Mouse (Mus musculus) myocyte (in vitro differentiated cells): Measurements from ENCODE around the gene Dpyd. TPM values are rescaled to one million over a fixed set of nuclear protein-coding genes. Genes with fewer than 3 reads are reported as not detected.

ENCODE experiments used
- H3K27me3 ChIP-seq: one replicate; pipeline ENCODE4 v1.6.1; 2011; ENCODE audit not compliant: control insufficient read depth, insufficient read depth, insufficient read length
- H3K36me3 ChIP-seq: one replicate; pipeline ENCODE4 v1.6.1; 2011; ENCODE audit not compliant: control insufficient read depth, insufficient read depth
- H3K4me2 ChIP-seq: one replicate; pipeline ENCODE4 v1.6.1; 2011; ENCODE audit warnings: low read depth, control low read depth
- H3K4me3 ChIP-seq: one replicate; pipeline ENCODE4 v1.5.1; 2011; ENCODE audit warnings: mild to moderate bottlenecking, control low read depth, moderate library complexity
- H3K79me2 ChIP-seq: one replicate; pipeline ENCODE4 v1.6.1; 2011; ENCODE audit not compliant: control insufficient read depth, insufficient read depth
- H3ac ChIP-seq: one replicate; pipeline ENCODE4 v1.6.1; 2011; ENCODE audit not compliant: control insufficient read depth, insufficient read length
- CEBPB ChIP-seq: IDR thresholded peaks from 2 replicates; pipeline ENCODE4 v1.6.1; 2011; ENCODE audit warnings: mild to moderate bottlenecking, moderate library complexity; ENCODE audit not compliant: poor library complexity, insufficient read depth, severe bottlenecking
- E2F4 ChIP-seq: IDR thresholded peaks from one replicate; pipeline ENCODE4 v1.6.1; 2011; ENCODE audit warnings: mild to moderate bottlenecking, control low read depth, moderate library complexity; ENCODE audit not compliant: insufficient read depth
- MAX ChIP-seq: IDR thresholded peaks from one replicate; pipeline ENCODE4 v1.6.1; 2011; ENCODE audit warnings: low read depth, mild to moderate bottlenecking, control low read depth
- MYOD1 ChIP-seq, 3 experiments: IDR thresholded peaks; one replicate each; pipeline ENCODE4 v1.6.1; 2011; ENCODE audit warnings: control low read depth in 2 of 3, low read depth in 2 of 3, mild to moderate bottlenecking in 2 of 3, moderate library complexity in 1 of 3; ENCODE audit not compliant: insufficient read length in 2 of 3, control insufficient read depth in 1 of 3
- MYOG ChIP-seq, 3 experiments: IDR thresholded peaks; one replicate each; pipeline ENCODE4 v1.6.1; 2011; ENCODE audit warnings: control low read depth in 2 of 3, low read depth in 2 of 3, mild to moderate bottlenecking in 2 of 3; ENCODE audit not compliant: insufficient read length in 2 of 3, control insufficient read depth in 1 of 3, insufficient read depth in 1 of 3
- POLR2A ChIP-seq: IDR thresholded peaks from one replicate; pipeline ENCODE4 v1.6.1; 2011; ENCODE audit warnings: low read depth, mild to moderate bottlenecking, control low read depth, moderate library complexity; ENCODE audit not compliant: insufficient read length
- POLR2AphosphoS2 ChIP-seq: IDR thresholded peaks from one replicate; pipeline ENCODE4 v1.6.1; 2011; ENCODE audit warnings: low read depth, control low read depth; ENCODE audit not compliant: insufficient read length
- REST ChIP-seq: IDR thresholded peaks from one replicate; pipeline ENCODE4 v1.6.1; 2011; ENCODE audit warnings: mild to moderate bottlenecking, control low read depth, moderate library complexity; ENCODE audit not compliant: insufficient read depth, insufficient read length
- SRF ChIP-seq: IDR thresholded peaks from one replicate; pipeline ENCODE4 v1.6.1; 2011; ENCODE audit warnings: low read depth; ENCODE audit not compliant: control insufficient read depth, insufficient read length
- TCF12 ChIP-seq: IDR thresholded peaks from one replicate; pipeline ENCODE4 v1.6.1; 2011; ENCODE audit warnings: mild to moderate bottlenecking, control low read depth; ENCODE audit not compliant: poor library complexity, insufficient read depth, severe bottlenecking
- TCF3 ChIP-seq: IDR thresholded peaks from one replicate; pipeline ENCODE4 v1.6.1; 2011; ENCODE audit warnings: low read depth, control low read depth; ENCODE audit not compliant: insufficient read length
- USF1 ChIP-seq: IDR thresholded peaks from one replicate; pipeline ENCODE4 v1.6.1; 2011; ENCODE audit warnings: low read depth, mild to moderate bottlenecking, control low read depth, moderate library complexity
- polyA plus RNA-seq: library from polyadenylated mRNA; unstranded; fragments of >200 nt; fragmentation: generic; extraction: Trizol; gene quantifications from one replicate; pipeline ENCODE4 v1.2.1, GENCODE M21; 2012; ENCODE audit warnings: missing spikeins

The Dpyd gene
- polyA plus RNA-seq, 1 experiment: 2.0 TPM

DNA sequence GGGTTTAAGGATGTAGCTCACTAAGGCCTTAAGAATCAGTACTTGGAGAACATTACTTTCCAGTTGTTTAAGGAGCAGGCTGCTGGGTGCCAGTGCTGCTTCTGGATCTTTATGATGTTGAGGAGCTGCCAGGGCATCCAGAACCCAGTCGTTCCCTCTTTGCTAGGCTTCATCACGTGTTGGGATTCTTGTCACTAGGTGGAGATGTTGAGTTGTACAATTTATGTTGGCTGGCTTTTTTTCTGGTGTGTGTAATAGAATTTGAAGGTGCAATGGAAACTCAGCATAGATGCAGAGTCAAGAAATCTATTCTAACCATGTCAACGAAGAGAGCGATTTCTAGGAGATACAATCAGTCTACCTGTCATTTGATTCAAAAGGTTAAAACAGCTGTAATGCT lies 118.9 kb downstream of the Dpyd start:
- no peaks in the 10 kb centered on the region for H3K79me2 ChIP-seq
- H3ac ChIP-seq: no peak overlapping the region
- no peak overlapping the region for H3K4me2 ChIP-seq
- H3K36me3 ChIP-seq: no peaks in the 10 kb centered on the region
- no peak overlapping the region for H3K4me3 ChIP-seq
- TF ChIP-seq TCF3: no peak
- TF ChIP-seq USF1: peak; percentile 30
- no peaks in the 10 kb centered on the region for H3K27me3 ChIP-seq

DNA sequence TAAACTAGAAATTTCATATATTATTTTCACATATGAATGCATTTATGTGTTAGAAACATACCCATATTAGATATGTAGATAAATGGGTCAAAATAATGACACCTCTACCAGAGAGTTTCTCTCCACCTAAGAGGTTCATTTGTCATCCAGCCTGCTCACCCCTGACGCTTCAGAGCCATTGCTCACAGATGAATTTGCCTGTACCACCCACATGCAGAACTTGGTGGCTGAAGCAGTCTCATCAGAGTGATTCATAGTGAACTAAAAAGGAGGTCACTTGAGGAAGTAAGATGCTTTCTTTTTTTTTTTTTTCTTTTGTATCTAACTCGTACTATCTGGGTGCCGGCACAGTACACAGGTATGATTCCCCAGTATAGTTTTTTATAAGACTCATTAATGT lies 188.3 kb downstream of the Dpyd start:
- no peak for TF ChIP-seq MYOG (IDR thresholded peaks at IDR 0.05; ENCODE audit: control insufficient read depth in 1 of 3, insufficient read depth in 1 of 3, insufficient read length in 2 of 3, low read depth in 2 of 3)
- no peak for TF ChIP-seq E2F4
- no peak for TF ChIP-seq POLR2A
- TF ChIP-seq SRF: no peak
- no peak for TF ChIP-seq USF1
- no peak for TF ChIP-seq TCF3
- no peak for TF ChIP-seq REST
- TF ChIP-seq TCF12: no peak
- no peak for TF ChIP-seq CEBPB
- no peak for TF ChIP-seq POLR2AphosphoS2
- TF ChIP-seq MAX: no peak
- no peak for TF ChIP-seq MYOD1 (IDR thresholded peaks at IDR 0.05; ENCODE audit: control insufficient read depth in 1 of 3, insufficient read length in 2 of 3, low read depth in 2 of 3)
- Histone ChIP-seq H3K27me3 (no peaks in the 10 kb centered on the region), H3K36me3 (no peaks in the 10 kb centered on the region), H3K4me3 (no peak overlapping the region), H3ac (no peak overlapping the region), H3K79me2 (no peaks in the 10 kb centered on the region), H3K4me2 (no peak overlapping the region)

DNA sequence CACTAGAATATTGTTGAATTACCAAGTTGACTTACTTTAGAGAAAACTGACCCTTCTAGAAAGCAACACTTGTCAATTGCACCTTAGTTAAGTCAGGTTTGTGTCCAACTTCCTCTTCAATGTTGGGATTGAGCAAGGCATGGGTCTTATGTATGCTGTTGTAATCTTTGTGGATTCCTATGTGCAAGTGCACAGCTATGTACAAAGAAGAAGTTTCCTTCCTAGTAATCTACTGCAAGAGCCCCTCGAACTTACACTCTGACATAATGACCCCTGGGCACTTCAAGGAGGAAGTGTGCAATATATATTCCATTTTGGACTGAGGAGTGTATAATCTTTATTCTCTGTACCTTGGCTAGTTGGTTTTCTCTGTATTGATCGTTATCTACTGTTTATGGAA lies 191.7 kb downstream of the Dpyd start:
- H3K4me3 ChIP-seq: no peak overlapping the region
- H3K4me2 ChIP-seq: no peak overlapping the region
- no peaks in the 10 kb centered on the region for H3K36me3 ChIP-seq
- H3K79me2 ChIP-seq: no peaks in the 10 kb centered on the region
- no peak overlapping the region for H3ac ChIP-seq
- H3K27me3 ChIP-seq: no peaks in the 10 kb centered on the region
- TF ChIP-seq USF1: no peak
- no peak for TF ChIP-seq E2F4
- TF ChIP-seq TCF12: no peak
- no peak for TF ChIP-seq MAX
- TF ChIP-seq MYOD1 (IDR thresholded peaks at IDR 0.05; ENCODE audit: control insufficient read depth in 1 of 3, insufficient read length in 2 of 3, low read depth in 2 of 3): no peak
- TF ChIP-seq TCF3: no peak
- TF ChIP-seq MYOG (IDR thresholded peaks at IDR 0.05; ENCODE audit: control insufficient read depth in 1 of 3, insufficient read depth in 1 of 3, insufficient read length in 2 of 3, low read depth in 2 of 3): no peak
- no peak for TF ChIP-seq POLR2AphosphoS2
- TF ChIP-seq POLR2A: no peak
- no peak for TF ChIP-seq CEBPB
- no peak for TF ChIP-seq REST
- no peak for TF ChIP-seq SRF

DNA sequence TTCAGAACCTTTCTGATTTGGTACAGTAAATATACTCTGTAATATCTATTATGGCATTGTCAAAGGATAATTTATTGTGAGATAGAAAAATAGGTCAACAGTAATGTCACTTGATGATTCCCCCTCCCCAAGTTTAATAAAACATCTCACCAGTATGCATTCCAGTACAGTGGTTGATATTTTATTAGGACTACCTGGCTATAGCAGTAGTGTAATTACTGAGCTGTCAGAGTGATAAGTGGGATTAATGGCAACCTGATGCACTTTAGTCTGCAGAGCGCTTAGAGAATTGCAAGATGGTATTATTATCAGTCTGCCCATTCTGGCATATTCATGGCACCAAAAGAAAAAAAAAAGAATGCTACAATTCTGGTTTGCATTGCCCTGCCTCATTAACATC lies 194.2 kb downstream of the Dpyd start:
- no peaks in the 10 kb centered on the region for H3K79me2 ChIP-seq
- TF ChIP-seq CEBPB (no peak), REST (no peak), E2F4 (no peak), MYOG (IDR thresholded peaks at IDR 0.05; ENCODE audit: control insufficient read depth in 1 of 3, insufficient read depth in 1 of 3, insufficient read length in 2 of 3, low read depth in 2 of 3) (no peak), MYOD1 (IDR thresholded peaks at IDR 0.05; ENCODE audit: control insufficient read depth in 1 of 3, insufficient read length in 2 of 3, low read depth in 2 of 3) (no peak), USF1 (no peak), TCF12 (no peak), MAX (no peak), TCF3 (no peak), POLR2AphosphoS2 (no peak), POLR2A (no peak), SRF (no peak)
- no peak overlapping the region for H3K4me3 ChIP-seq

DNA sequence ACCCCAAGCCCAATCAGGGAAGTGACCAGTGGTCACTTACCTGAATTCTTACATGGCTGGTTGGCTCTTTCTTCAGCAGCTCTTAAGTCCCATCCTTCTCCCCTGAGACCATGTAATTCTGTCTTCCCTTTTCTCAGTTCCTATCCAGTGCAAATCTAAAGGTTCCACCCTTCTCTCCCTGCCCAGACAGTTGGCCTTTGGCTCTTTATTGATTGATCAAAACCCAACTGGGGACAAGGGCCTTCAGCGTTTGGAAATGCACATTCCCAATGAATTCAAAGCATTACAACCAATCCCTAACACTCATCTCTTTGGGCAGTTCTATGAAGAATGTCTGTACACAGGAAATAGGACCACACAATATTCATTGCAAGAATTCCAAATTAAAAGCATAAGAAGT lies 251.0 kb downstream of the Dpyd start:
- TF ChIP-seq REST (no peak), TCF12 (no peak), TCF3 (no peak), CEBPB (no peak), POLR2AphosphoS2 (no peak), USF1 (no peak), E2F4 (no peak), POLR2A (no peak), MAX (no peak), MYOD1 (IDR thresholded peaks at IDR 0.05; ENCODE audit: control insufficient read depth in 1 of 3, insufficient read length in 2 of 3, low read depth in 2 of 3) (no peak), SRF (no peak), MYOG (IDR thresholded peaks at IDR 0.05; ENCODE audit: control insufficient read depth in 1 of 3, insufficient read depth in 1 of 3, insufficient read length in 2 of 3, low read depth in 2 of 3) (no peak)
- no peak overlapping the region for H3K4me2 ChIP-seq

More for the DNA sequence above, 194.2 kb downstream of the Dpyd start:
- H3K4me2 ChIP-seq: no peak overlapping the region
- no peak overlapping the region for H3ac ChIP-seq
- no peaks in the 10 kb centered on the region for H3K36me3 ChIP-seq
- no peaks in the 10 kb centered on the region for H3K27me3 ChIP-seq

More for the DNA sequence above, 251.0 kb downstream of the Dpyd start:
- Histone ChIP-seq H3K27me3 (no peaks in the 10 kb centered on the region), H3K36me3 (no peaks in the 10 kb centered on the region), H3ac (no peak overlapping the region), H3K79me2 (no peaks in the 10 kb centered on the region), H3K4me3 (no peak overlapping the region)
